Mouse (Mus musculus) stomach, postnatal 0 days (tissue): ENCODE measurements around the gene Eif6. TPM values are rescaled to one million over a fixed set of nuclear protein-coding genes. Genes with fewer than 3 reads are reported as not detected.

ENCODE experiments used
- ATAC-seq: fragments of 200-750 bp; cut with Nextera tagmentation; 2 replicates; pipeline ENCODE4 v1.8.0; 2017; ENCODE audit not compliant: low FRiP score, low TSS enrichment
- DNase-seq: peaks from one replicate; pipeline ENCODE4 v3.0.0-alpha.2; 2016; ENCODE audit warnings: low spot score
- H3K27ac ChIP-seq: fragments of 300-500 bp; sonication (generic); replicated peaks from 2 replicates; pipeline ENCODE4 v1.5.1; 2014; ENCODE audit warnings: mild to moderate bottlenecking, control low read depth
- H3K27me3 ChIP-seq: fragments of 300-500 bp; sonication (generic); 2 replicates; pipeline ENCODE4 v1.6.1; 2014; ENCODE audit warnings: low read length; ENCODE audit not compliant: control insufficient read depth, insufficient read depth
- H3K36me3 ChIP-seq: fragments of 300-500 bp; sonication (generic); 2 replicates; pipeline ENCODE4 v1.6.1; 2014; ENCODE audit warnings: low read length, mixed read lengths; ENCODE audit not compliant: control insufficient read depth, insufficient read depth
- H3K4me1 ChIP-seq: fragments of 300-500 bp; sonication (generic); replicated peaks from 2 replicates; pipeline ENCODE4 v1.6.1; 2014; ENCODE audit warnings: antibody characterized with exemption; ENCODE audit not compliant: control insufficient read depth, insufficient read depth
- H3K4me2 ChIP-seq: fragments of 300-500 bp; sonication (generic); replicated peaks from 2 replicates; pipeline ENCODE4 v1.6.1; 2014; ENCODE audit warnings: low read depth, mild to moderate bottlenecking, control low read depth, moderate library complexity
- H3K4me3 ChIP-seq: fragments of 300-500 bp; sonication (generic); 2 replicates; pipeline ENCODE4 v1.5.1; 2014; ENCODE audit warnings: low read depth, low read length, control low read depth
- H3K9ac ChIP-seq: fragments of 300-500 bp; sonication (generic); 2 replicates; pipeline ENCODE4 v1.6.1; 2014; ENCODE audit warnings: mild to moderate bottlenecking, low read length, control low read depth, mixed read lengths
- H3K9me3 ChIP-seq: fragments of 300-500 bp; sonication (generic); 2 replicates; pipeline ENCODE4 v1.6.1; 2016; ENCODE audit warnings: low read length; ENCODE audit not compliant: control insufficient read depth
- CTCF ChIP-seq: IDR thresholded peaks from 2 replicates; pipeline ENCODE4 v1.5.1; 2016; ENCODE audit warnings: antibody characterized with exemption, low read depth, mild to moderate bottlenecking, moderate library complexity
- EP300 ChIP-seq: optimal IDR thresholded peaks from 2 replicates; pipeline ENCODE3; 2016; ENCODE audit warnings: antibody characterized with exemption
- WGBS: fragments of 180-500 bp; shearing (Covaris S2); extraction: QIAGEN DNeasy Blood & Tissue Kit; methylation state at CpG from one replicate; pipeline ENCODE4 v1.1.7; 2014; 5-methylcytosine and 5-hydroxymethylcytosine counted together
- polyA plus RNA-seq: library from polyadenylated mRNA; unstranded; fragments of >200 nt; fragmentation: Nextera tagmentation; extraction: Ambion mirVana; gene quantifications from 2 replicates; pipeline ENCODE4 v1.2.1, GENCODE M21; 2015

Eif6 gene
- polyA plus RNA-seq, 1 experiment from 2014 or later = 310 TPM

- TF ChIP-seq EP300 = no peak
- TF ChIP-seq CTCF = no peak
- H3K9me3 ChIP-seq = no peaks in the 10 kb centered on the region
These were observed 41.6 kb upstream of the Eif6 start for GRCm38 (mm10) chr2:155868320-155868719.

DNA sequence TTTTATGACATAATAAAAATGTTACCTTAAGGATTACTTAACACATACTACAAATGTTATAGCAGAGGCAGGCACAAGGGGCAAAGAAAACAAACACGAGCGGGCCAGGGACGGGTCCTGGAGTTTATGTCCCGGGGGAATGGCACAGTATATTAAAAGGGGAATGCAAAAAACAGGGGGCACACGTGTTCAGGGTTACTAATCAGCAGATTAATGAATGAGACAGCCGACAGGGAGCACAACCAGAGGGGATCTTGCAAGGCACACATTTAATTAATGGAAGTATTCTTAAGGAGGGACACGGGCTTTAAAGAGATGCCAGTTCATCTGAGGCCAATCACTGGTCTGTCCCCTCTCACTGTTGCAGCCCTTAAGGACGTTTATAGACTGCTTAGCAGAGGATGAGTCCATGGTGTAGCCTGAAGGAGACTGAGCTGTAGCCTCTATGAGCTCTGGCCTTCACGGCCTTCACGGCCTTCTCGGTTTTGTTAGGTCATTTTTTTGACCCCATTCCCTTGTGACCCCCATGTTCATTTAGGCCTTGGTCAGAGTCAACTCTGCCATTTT lies 36.7 kb upstream of the Eif6 start:
- no peaks in the 10 kb centered on the region for H3K9me3 ChIP-seq
- H3K4me3 ChIP-seq = no peak overlapping the region
- TF ChIP-seq EP300 (no peak), CTCF (no peak)
- no peak overlapping the region for H3K27ac ChIP-seq
- no peaks in the 10 kb centered on the region for H3K4me1 ChIP-seq
- no peak overlapping the region for H3K9ac ChIP-seq
- no peak overlapping the region for H3K4me2 ChIP-seq
- no peaks in the 10 kb centered on the region for H3K27me3 ChIP-seq
- H3K36me3 ChIP-seq = no peaks in the 10 kb centered on the region
- 0 out of 2 replicates have a peak, but pooled peaks have one; percentile 12 for ATAC-seq
- WGBS = 47% methylated on average over 11 of the region's 11 CpGs
- DNase-seq = no peak

More at GRCm38 (mm10) chr2:155868320-155868719, 41.6 kb upstream of the Eif6 start:
- Histone ChIP-seq H3K9ac (no peak overlapping the region), H3K27me3 (no peaks in the 10 kb centered on the region), H3K4me2 (no peak overlapping the region), H3K4me1 (0 out of 2 replicates have a peak, but pooled peaks cover 2% of the 10 kb centered on the region), H3K4me3 (no peak overlapping the region), H3K27ac (no peak overlapping the region), H3K36me3 (0 out of 2 replicates have a peak, but pooled peaks cover 4% of the 10 kb centered on the region)
- WGBS = 98% methylated on average over 8 of the region's 8 CpGs
- ATAC-seq = no peak
- DNase-seq = no peak

GRCm38 (mm10) chr2:155862573-155863300 lies 36.0 kb upstream of the Eif6 start:
- ATAC-seq = peak; percentile 75; the same call in 1 of the 2 replicates
- TF ChIP-seq EP300 = no peak
- no peak for TF ChIP-seq CTCF
- no peak overlapping the region for H3K9ac ChIP-seq
- H3K27me3 ChIP-seq = no peaks in the 10 kb centered on the region
- no peak overlapping the region for H3K4me3 ChIP-seq
- no peak for DNase-seq
- 53% methylated on average over 13 of the region's 13 CpGs for WGBS
- H3K4me2 ChIP-seq = no peak overlapping the region
- H3K27ac ChIP-seq = no peak overlapping the region
- no peaks in the 10 kb centered on the region for H3K9me3 ChIP-seq
- no peaks in the 10 kb centered on the region for H3K36me3 ChIP-seq
- no peaks in the 10 kb centered on the region for H3K4me1 ChIP-seq

GRCm38 (mm10) chr2:155861581-155861980 lies 34.9 kb upstream of the Eif6 start:
- 85% methylated on average over 6 of the region's 6 CpGs for WGBS

DNA sequence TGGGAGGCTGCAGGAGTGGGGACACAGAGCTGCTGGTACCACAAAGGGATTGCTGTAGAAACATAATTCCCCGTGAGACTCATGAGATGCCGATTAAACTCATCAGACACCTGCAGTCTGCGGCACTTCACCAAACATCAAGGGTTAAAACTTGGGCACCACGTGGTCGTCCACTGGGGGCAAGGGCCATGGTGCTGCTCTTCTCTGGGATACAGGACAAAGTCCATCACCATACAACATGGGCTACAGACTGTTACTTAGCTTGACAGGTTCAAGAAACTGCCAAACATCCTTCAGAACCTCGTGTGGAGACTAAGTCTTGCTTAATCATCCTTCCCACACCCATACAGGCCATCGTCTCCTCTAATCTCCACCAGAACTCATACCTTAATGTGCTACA lies 33.4 kb upstream of the Eif6 start:
- no peak for ATAC-seq
- H3K27me3 ChIP-seq = no peaks in the 10 kb centered on the region
- 78% methylated on average over 7 of the region's 7 CpGs for WGBS

More at GRCm38 (mm10) chr2:155861581-155861980, 34.9 kb upstream of the Eif6 start:
- Histone ChIP-seq H3K36me3 (peaks cover 3% of the 10 kb centered on the region; the same call in 1 of the 2 replicates), H3K4me2 (no peak overlapping the region), H3K4me3 (no peak overlapping the region), H3K27me3 (no peaks in the 10 kb centered on the region), H3K9ac (no peak overlapping the region), H3K27ac (no peak overlapping the region), H3K4me1 (no peaks in the 10 kb centered on the region), H3K9me3 (no peaks in the 10 kb centered on the region)
- ATAC-seq = no peak
- no peak for DNase-seq
- TF ChIP-seq CTCF = no peak
- TF ChIP-seq EP300 = no peak

DNA sequence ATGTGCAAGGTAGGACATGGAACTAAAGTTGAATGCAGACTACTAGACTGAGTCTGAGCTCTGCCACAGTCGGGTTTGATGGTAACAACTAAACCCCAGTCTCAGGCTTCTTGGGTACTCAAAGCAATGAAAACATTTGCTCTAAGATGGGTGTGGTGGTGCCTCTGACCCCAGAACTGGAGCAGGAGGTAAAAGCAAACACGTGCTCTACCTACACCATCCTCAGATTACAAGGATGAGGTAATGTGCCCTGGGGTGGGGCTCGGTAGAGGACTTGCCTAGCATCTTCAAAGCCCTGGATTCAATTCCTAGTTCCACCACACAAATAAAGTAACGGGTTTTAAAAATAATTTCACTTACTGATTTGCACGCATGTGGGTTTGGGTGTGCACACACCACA lies 25.8 kb upstream of the Eif6 start:
- 64% methylated on average over 5 of the region's 5 CpGs for WGBS
- peak; percentile 80 for ATAC-seq

More for the DNA sequence above, 33.4 kb upstream of the Eif6 start:
- H3K9ac ChIP-seq = no peak overlapping the region
- H3K4me3 ChIP-seq = no peak overlapping the region
- H3K27ac ChIP-seq = no peak overlapping the region
- H3K36me3 ChIP-seq = peaks cover 3% of the 10 kb centered on the region; the same call in 1 of the 2 replicates
- H3K9me3 ChIP-seq = no peaks in the 10 kb centered on the region
- TF ChIP-seq CTCF (no peak), EP300 (no peak)
- DNase-seq = no peak
- H3K4me1 ChIP-seq = no peaks in the 10 kb centered on the region
- H3K4me2 ChIP-seq = no peak overlapping the region

More for the DNA sequence above, 25.8 kb upstream of the Eif6 start:
- Histone ChIP-seq H3K4me3 (no peak overlapping the region), H3K36me3 (peaks cover 11% of the 10 kb centered on the region), H3K27ac (no peak overlapping the region), H3K27me3 (no peaks in the 10 kb centered on the region), H3K4me1 (no peaks in the 10 kb centered on the region), H3K4me2 (no peak overlapping the region), H3K9me3 (no peaks in the 10 kb centered on the region), H3K9ac (no peak overlapping the region)
- peak; percentile 53 for DNase-seq
- TF ChIP-seq CTCF = no peak
- TF ChIP-seq EP300 = no peak
